Mouse (Mus musculus): ENCODE results near the gene Lgals8.
"Not testable (repeated sequence)": the region's sequence is repeated elsewhere in the genome, so short reads cannot be mapped to it uniquely, and the experiment has no call there.

Gene Lgals8

GRCm38 (mm10) chr13:12464844-12465243 is at the start of gene Lgals8:
Gene Lgals8 (minus strand): TSS chr13:12464944.
- DNase-seq (ENCODE audit: low spot score in 2 of 2): no peak

GRCm38 (mm10) chr13:12511189-12511965 is 46.6 kb upstream of the Lgals8 start:
- DNase-seq (ENCODE audit: low spot score in 2 of 2): no peak

- DNase-seq (ENCODE audit: low spot score in 2 of 2): no peak
Measured at GRCm38 (mm10) chr13:12510032-12510431, 45.3 kb upstream of the Lgals8 start.

- DNase-seq (ENCODE audit: low spot score in 2 of 2): no peak
Measured at GRCm38 (mm10) chr13:12507426-12507825, 42.7 kb upstream of the Lgals8 start.

GRCm38 (mm10) chr13:12505359-12505758 is 40.6 kb upstream of the Lgals8 start:
- DNase-seq (ENCODE audit: low spot score in 2 of 2): no peak

- DNase-seq (ENCODE audit: low spot score in 2 of 2): no peak
Measured at GRCm38 (mm10) chr13:12503238-12503751, 38.6 kb upstream of the Lgals8 start.

- DNase-seq (ENCODE audit: low spot score in 2 of 2): no peak
Measured at GRCm38 (mm10) chr13:12502665-12503237, 38.0 kb upstream of the Lgals8 start.

GRCm38 (mm10) chr13:12499107-12499506 is 34.4 kb upstream of the Lgals8 start:
- DNase-seq (ENCODE audit: low spot score in 2 of 2): peak in 1 of 2 experiments; percentile 19

GRCm38 (mm10) chr13:12497809-12498208 is 33.1 kb upstream of the Lgals8 start:
- no peak for DNase-seq (ENCODE audit: low spot score in 2 of 2)

GRCm38 (mm10) chr13:12494750-12495149 is 30.0 kb upstream of the Lgals8 start:
- no peak for DNase-seq (ENCODE audit: low spot score in 2 of 2)

- no peak for DNase-seq (ENCODE audit: low spot score in 2 of 2)
Measured at GRCm38 (mm10) chr13:12492515-12492914, 27.8 kb upstream of the Lgals8 start.

GRCm38 (mm10) chr13:12485640-12486039 is 20.9 kb upstream of the Lgals8 start:
- no peak for DNase-seq (ENCODE audit: low spot score in 2 of 2)

GRCm38 (mm10) chr13:12485197-12485596 is 20.5 kb upstream of the Lgals8 start:
- no peak for DNase-seq (ENCODE audit: low spot score in 2 of 2)

GRCm38 (mm10) chr13:12479802-12480201 is 15.1 kb upstream of the Lgals8 start:
- no peak for DNase-seq (ENCODE audit: low spot score in 2 of 2)

GRCm38 (mm10) chr13:12478301-12478700 is 13.6 kb upstream of the Lgals8 start:
- DNase-seq (ENCODE audit: low spot score in 2 of 2): no peak

- DNase-seq (ENCODE audit: low spot score in 2 of 2): no peak
Measured at GRCm38 (mm10) chr13:12476886-12477285, 12.1 kb upstream of the Lgals8 start.

GRCm38 (mm10) chr13:12475239-12475638 is 10.5 kb upstream of the Lgals8 start:
- no peak for DNase-seq (ENCODE audit: low spot score in 2 of 2)

- peak; percentile 10 to 22 for DNase-seq (ENCODE audit: low spot score in 2 of 2)
Measured at GRCm38 (mm10) chr13:12473724-12474378, 9.1 kb upstream of the Lgals8 start.

- DNase-seq (ENCODE audit: low spot score in 2 of 2): no peak
Measured at GRCm38 (mm10) chr13:12468488-12468887, 3.7 kb upstream of the Lgals8 start.

- DNase-seq (ENCODE audit: low spot score in 2 of 2): not testable (repeated sequence)
Measured at GRCm38 (mm10) chr13:12464159-12464558, 585 bp downstream of the Lgals8 start.

GRCm38 (mm10) chr13:12462623-12463022 is 2.1 kb downstream of the Lgals8 start:
- DNase-seq (ENCODE audit: low spot score in 2 of 2): no peak

- no peak for DNase-seq (ENCODE audit: low spot score in 2 of 2)
Measured at GRCm38 (mm10) chr13:12461730-12462119, 3.0 kb downstream of the Lgals8 start.

Measured in right cerebral cortex, postnatal 36 days (tissue).